In the genomic region with DNA sequence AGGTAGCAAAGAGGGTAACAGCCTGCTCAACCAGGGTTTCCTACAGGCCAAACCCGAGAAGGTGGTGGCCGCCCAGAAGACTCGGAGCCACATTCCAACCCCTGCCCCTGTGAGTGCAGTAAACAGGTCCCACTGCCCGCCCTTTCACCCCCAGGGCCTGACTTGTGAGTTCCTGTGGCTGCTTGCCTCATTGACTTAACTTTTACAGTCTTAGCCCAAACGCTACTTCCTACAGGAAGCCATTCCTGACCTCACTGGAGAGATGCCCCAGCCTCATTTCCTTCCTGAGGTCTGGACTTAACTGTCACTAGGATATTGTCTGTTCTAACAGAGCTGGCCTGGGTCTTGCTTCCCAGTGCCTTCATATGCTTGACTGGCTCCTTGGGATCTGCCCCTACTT, we compare ENCODE assay signal across 17 mouse cellular contexts. TPM values are rescaled to one million over a fixed set of nuclear protein-coding genes. Genes with fewer than 3 reads are reported as not detected.
DNase-seq lines count a peak whose midpoint lies in the region; ATAC-seq lines count a peak whose summit lies in the region.
"Had no signal": no experiment of that assay in that cellular context is flagged by ENCODE, and none has a peak within 500 bp of the region (broad histone marks: within the 10 kb centered on the region; RNA-seq: fewer than 3 reads in every experiment).

No protein-coding gene starts in this region.

- WGBS in heart, embryonic 10.5 days, result 59% methylated on average over 5 of the region's 5 CpGs
- WGBS in kidney, embryonic 16.5 days, result 51% methylated on average over 5 of the region's 5 CpGs
- WGBS in liver, embryonic 15.5 days (ENCODE audit: insufficient replicate concordance), result 44% methylated on average over 5 of the region's 5 CpGs

- no peaks in the 10 kb centered on the region for H3K27me3 ChIP-seq in heart, embryonic 10.5 days (ENCODE audit: insufficient read depth, poor library complexity, severe bottlenecking)
- no peaks in the 10 kb centered on the region for H3K27me3 ChIP-seq in kidney, embryonic 16.5 days (ENCODE audit: insufficient read depth, low read length)
- H3K27me3 ChIP-seq in liver, embryonic 15.5 days, result no peaks in the 10 kb centered on the region
- H3K27me3 ChIP-seq: heart, embryonic 13.5 days; hindbrain, embryonic 15.5 days had no signal

- no peak for DNase-seq in heart, embryonic 10.5 days (ENCODE audit: low spot score)
- no peak for DNase-seq in heart, adult 18-20 months
- peak; percentile 4 for DNase-seq in adrenal gland, postnatal 25 days
- no peak for DNase-seq in right cerebral cortex, postnatal 4 days
- no peak for DNase-seq in gastrocnemius, postnatal 36 days
- no peak for DNase-seq in neural tube, embryonic 10.5 days (ENCODE audit: extremely low spot score, low spot score)
- DNase-seq: lung, embryonic 14.5 days; right cerebral cortex, postnatal 14 days had no signal

- peaks cover 14% of the 10 kb centered on the region for H3K4me1 ChIP-seq in heart, embryonic 10.5 days
- H3K4me1 ChIP-seq in kidney, embryonic 16.5 days (ENCODE audit: insufficient read depth, low read length), result no peaks in the 10 kb centered on the region
- H3K4me1 ChIP-seq in liver, embryonic 15.5 days (replicated peaks), result no peaks in the 10 kb centered on the region
- H3K4me1 ChIP-seq: heart, embryonic 13.5 days; hindbrain, embryonic 15.5 days had no signal

- peaks cover 54% of the 10 kb centered on the region for H3K36me3 ChIP-seq in heart, embryonic 10.5 days
- peaks cover 7% of the 10 kb centered on the region for H3K36me3 ChIP-seq in kidney, embryonic 16.5 days (ENCODE audit: insufficient read depth, low read length)
- peaks cover 69% of the 10 kb centered on the region for H3K36me3 ChIP-seq in liver, embryonic 15.5 days (replicated peaks)
- H3K36me3 ChIP-seq: hindbrain, embryonic 15.5 days had no signal

- H3K9ac ChIP-seq in kidney, embryonic 16.5 days (replicated peaks; ENCODE audit: low read length), result no peak overlapping the region
- H3K9ac ChIP-seq in liver, embryonic 15.5 days, result no peak overlapping the region
- H3K9ac ChIP-seq: heart, embryonic 13.5 days; hindbrain, embryonic 15.5 days; lung, embryonic 14.5 days had no signal

- H3K4me3 ChIP-seq in heart, embryonic 10.5 days, result no peak overlapping the region
- no peak overlapping the region for H3K4me3 ChIP-seq in kidney, embryonic 16.5 days (ENCODE audit: low read length)
- H3K4me3 ChIP-seq in liver, embryonic 15.5 days (replicated peaks), result no peak overlapping the region
- H3K4me3 ChIP-seq: heart, embryonic 13.5 days; hindbrain, embryonic 15.5 days had no signal

- no peak overlapping the region for H3K4me2 ChIP-seq in kidney, embryonic 16.5 days (replicated peaks; ENCODE audit: low read depth, low read length)
- H3K4me2 ChIP-seq in liver, embryonic 15.5 days, result no peak overlapping the region
- H3K4me2 ChIP-seq: heart, embryonic 13.5 days; hindbrain, embryonic 15.5 days; lung, embryonic 14.5 days had no signal

- peak; percentile 78 for ATAC-seq in kidney, embryonic 16.5 days (ENCODE audit: low FRiP score, low TSS enrichment)
- peak; percentile 38; the same call in 1 of the 2 replicates for ATAC-seq in liver, embryonic 15.5 days (ENCODE audit: insufficient read depth)

- intact Hi-C loops in gastrocnemius, postnatal 36 days (cut with DNase I), result no loop called here

- no peaks in the 10 kb centered on the region for H3K9me3 ChIP-seq in heart, embryonic 10.5 days
- no peaks in the 10 kb centered on the region for H3K9me3 ChIP-seq in kidney, embryonic 16.5 days (ENCODE audit: low read length)
- H3K9me3 ChIP-seq in liver, embryonic 15.5 days (replicated peaks), result no peaks in the 10 kb centered on the region
- H3K9me3 ChIP-seq: heart, embryonic 13.5 days; hindbrain, embryonic 15.5 days had no signal

- H3K27ac ChIP-seq in heart, embryonic 10.5 days, result 0 out of 2 replicates have a peak overlapping the region, but pooled peaks have one; percentile 3
- H3K27ac ChIP-seq in kidney, embryonic 16.5 days (ENCODE audit: low read length), result peak overlapping the region; percentile 46; the same call in 1 of the 2 replicates
- no peak overlapping the region for H3K27ac ChIP-seq in liver, embryonic 15.5 days (replicated peaks)
- H3K27ac ChIP-seq: heart, embryonic 13.5 days; hindbrain, embryonic 15.5 days had no signal

RNA-seq across cellular contexts. Expression of a gene that starts 5.1 kb away (rescaled TPM):
- polyA plus RNA-seq in heart, embryonic 10.5 days (2016; fragmentation: Nextera tagmentation; extraction: Ambion mirVana), result not detected in 2 replicates
- total RNA-seq in heart, adult 18-20 months (2021), result not detected
- not detected in 2 replicates for total RNA-seq in adrenal gland, postnatal 25 days (2021)
- not detected in 2 replicates for polyA plus RNA-seq in kidney, embryonic 16.5 days (2015; fragmentation: Nextera tagmentation; extraction: Ambion mirVana)
- not detected in 2 replicates for polyA plus RNA-seq in liver, embryonic 15.5 days (2015; fragmentation: Nextera tagmentation; extraction: Ambion mirVana)
- not detected for total RNA-seq in gastrocnemius, postnatal 36 days (2021)
- total RNA-seq: layer of hippocampus, adult 18-20 months; left cerebral cortex, postnatal 25 days; megakaryocyte-erythroid progenitor cell, adult 5-6 weeks had no signal
- polyA plus RNA-seq: embryonic facial prominence, embryonic 11.5 days; forebrain, embryonic 11.5 days; heart, embryonic 13.5 days; hindbrain, embryonic 15.5 days; lung, embryonic 14.5 days had no signal

RNA-seq across cellular contexts. Expression of a gene that starts 28.1 kb away (rescaled TPM):
- polyA plus RNA-seq in heart, embryonic 10.5 days (2016; fragmentation: Nextera tagmentation; extraction: Ambion mirVana), result 30.2 and 38.2 TPM in 2 replicates
- under 1 TPM in 1 of 2 experiments, not detected in 1; 0.18 TPM for total RNA-seq in heart, adult 18-20 months (2021)
- 3.7 and 5.6 TPM in 2 replicates for total RNA-seq in adrenal gland, postnatal 25 days (2021)
- polyA plus RNA-seq in kidney, embryonic 16.5 days (2015; fragmentation: Nextera tagmentation; extraction: Ambion mirVana), result 23.7 and 27.0 TPM in 2 replicates
- 46.9 and 49.9 TPM in 2 replicates for polyA plus RNA-seq in liver, embryonic 15.5 days (2015; fragmentation: Nextera tagmentation; extraction: Ambion mirVana)
- total RNA-seq in gastrocnemius, postnatal 36 days (2021), result under 1 TPM; 0.32 to 0.66 TPM
